Mouse (Mus musculus): ENCODE measurements around the gene Vill.

DNA sequence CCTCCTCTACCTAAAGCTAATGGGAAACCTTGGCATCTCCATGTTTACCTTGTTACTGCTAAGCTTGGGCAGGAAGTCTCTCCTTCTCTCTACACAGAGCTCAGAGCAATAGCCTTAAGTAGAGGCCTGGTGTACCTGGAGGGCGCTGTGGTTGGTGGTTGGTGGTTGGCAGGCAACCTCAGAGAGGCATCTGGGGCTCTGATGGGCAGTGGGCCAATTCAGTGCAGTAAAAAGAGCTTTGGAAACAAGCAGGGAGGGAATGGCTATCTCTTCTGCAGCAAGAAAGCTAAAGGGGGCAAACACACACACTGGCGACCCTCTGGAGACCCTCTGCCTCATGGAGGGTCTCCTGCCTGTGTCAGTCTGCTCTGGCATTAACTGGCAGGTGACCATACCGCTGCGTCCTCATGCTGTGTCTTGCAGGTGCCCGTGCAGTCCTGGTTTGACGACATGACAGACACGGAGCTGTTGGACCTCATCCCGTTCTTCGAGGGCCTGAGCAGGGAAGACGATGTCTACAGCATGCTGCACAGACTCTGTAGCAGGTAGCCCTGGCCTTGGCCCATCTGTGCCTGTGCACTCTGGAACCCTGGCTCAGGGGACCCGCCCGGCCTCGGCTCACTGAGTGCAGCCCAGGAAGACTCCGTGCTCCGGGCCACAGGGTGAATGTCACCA, 12.3 kb upstream of the Vill start:
- TF ChIP-seq EP300 (IDR thresholded peaks at IDR 0.05; ENCODE audit: low read depth): no peak
- TF ChIP-seq CTCF (IDR thresholded peaks at IDR 0.05; ENCODE audit: low read depth): no peak
